Mouse (Mus musculus) embryonic facial prominence, embryonic 15.5 days (tissue): ENCODE results near the gene Rph3al. TPM values are rescaled to one million over a fixed set of nuclear protein-coding genes. Genes with fewer than 3 reads are reported as not detected.

ENCODE experiments used
- ATAC-seq: fragments of 200-750 bp; cut with Nextera tagmentation; 2 replicates; pipeline ENCODE4 v1.8.0; 2017; ENCODE audit warnings: low read depth, moderate TSS enrichment; ENCODE audit not compliant: insufficient number of reproducible peaks, low FRiP score, low TSS enrichment
- H3K27ac ChIP-seq: fragments of 300-500 bp; sonication (generic); replicated peaks from 2 replicates; pipeline ENCODE4 v1.5.1; 2015; ENCODE audit warnings: mild to moderate bottlenecking, inconsistent platforms
- H3K27me3 ChIP-seq: fragments of 300-500 bp; sonication (generic); 2 replicates; pipeline ENCODE4 v1.6.1; 2015; ENCODE audit warnings: inconsistent platforms
- H3K36me3 ChIP-seq: fragments of 300-500 bp; sonication (generic); 2 replicates; pipeline ENCODE4 v1.6.1; 2015; ENCODE audit warnings: mild to moderate bottlenecking, inconsistent platforms
- H3K4me1 ChIP-seq: fragments of 300-500 bp; sonication (generic); 2 replicates; pipeline ENCODE4 v1.6.1; 2015; ENCODE audit warnings: inconsistent platforms
- H3K4me2 ChIP-seq: fragments of 300-500 bp; sonication (generic); replicated peaks from 2 replicates; pipeline ENCODE4 v1.6.1; 2015; ENCODE audit warnings: mild to moderate bottlenecking, inconsistent platforms
- H3K4me3 ChIP-seq: fragments of 300-500 bp; sonication (generic); replicated peaks from 2 replicates; pipeline ENCODE4 v1.5.1; 2015; ENCODE audit warnings: mild to moderate bottlenecking, inconsistent platforms
- H3K9ac ChIP-seq: fragments of 300-500 bp; sonication (generic); 2 replicates; pipeline ENCODE4 v1.6.1; 2015; ENCODE audit warnings: inconsistent platforms
- H3K9me3 ChIP-seq: fragments of 300-500 bp; sonication (generic); replicated peaks from 2 replicates; pipeline ENCODE4 v1.6.1; 2016; ENCODE audit warnings: inconsistent platforms
- WGBS: fragments of 180-500 bp; shearing (Covaris S2); methylation state at CpG from one replicate; pipeline ENCODE4 v1.1.7; 2015; 5-methylcytosine and 5-hydroxymethylcytosine counted together
- polyA plus RNA-seq: library from polyadenylated mRNA; unstranded; fragments of >200 nt; fragmentation: Nextera tagmentation; extraction: Ambion mirVana; gene quantifications from 2 replicates; pipeline ENCODE4 v1.2.1, GENCODE M21; 2015

The Rph3al gene
- polyA plus RNA-seq, 1 experiment from 2014 or later, result 3.6 TPM

GRCm38 (mm10) chr11:75783799-75784198 is 154.4 kb downstream of the Rph3al start:
- no peaks in the 10 kb centered on the region; the same call in 1 of the 2 replicates for H3K36me3 ChIP-seq
- no peak overlapping the region for H3K4me2 ChIP-seq
- H3K9me3 ChIP-seq, result no peaks in the 10 kb centered on the region
- H3K9ac ChIP-seq, result no peak overlapping the region
- H3K27ac ChIP-seq, result no peak overlapping the region
- no peaks in the 10 kb centered on the region for H3K4me1 ChIP-seq
- WGBS, result 76% methylated on average over 5 of the region's 5 CpGs
- H3K4me3 ChIP-seq, result no peak overlapping the region
- H3K27me3 ChIP-seq, result no peaks in the 10 kb centered on the region
- ATAC-seq, result no peak

GRCm38 (mm10) chr11:75781919-75782318 is 156.3 kb downstream of the Rph3al start:
- WGBS, result 22% methylated on average over 6 of the region's 6 CpGs
- no peaks in the 10 kb centered on the region for H3K27me3 ChIP-seq
- H3K9ac ChIP-seq, result no peak overlapping the region
- peaks cover 4% of the 10 kb centered on the region; the same call in 1 of the 2 replicates for H3K36me3 ChIP-seq
- H3K4me1 ChIP-seq, result no peaks in the 10 kb centered on the region
- H3K9me3 ChIP-seq, result no peaks in the 10 kb centered on the region
- no peak overlapping the region for H3K4me2 ChIP-seq
- no peak overlapping the region for H3K27ac ChIP-seq
- peak; percentile 17; the same call in 1 of the 2 replicates for ATAC-seq
- no peak overlapping the region for H3K4me3 ChIP-seq

Other genes with a start within 250 kb of the Rph3al start
- gene Ywhae, start 205.6 kb downstream of the Rph3al start, polyA plus RNA-seq, result 742 and 749 TPM in 2 replicates
- gene Doc2b, start 142.4 kb downstream of the Rph3al start, polyA plus RNA-seq, result 1.1 and 1.2 TPM in 2 replicates
- gene 1700016K19Rik, start 61.5 kb upstream of the Rph3al start, polyA plus RNA-seq, result 12.7 and 19.2 TPM in 2 replicates
- gene Rflnb, start 89.4 kb upstream of the Rph3al start, polyA plus RNA-seq, result 55.6 and 56.7 TPM in 2 replicates
- gene Vps53, start 241.2 kb upstream of the Rph3al start, polyA plus RNA-seq, result 40.3 TPM in 2 replicates
- gene Fam57a, start 241.2 kb upstream of the Rph3al start, polyA plus RNA-seq, result 57.4 and 74.0 TPM in 2 replicates